Mouse (Mus musculus): ENCODE measurements around the gene Ppp3ca. TPM values are rescaled to one million over a fixed set of nuclear protein-coding genes. Genes with fewer than 3 reads are reported as not detected.

Ppp3ca gene
- polyA plus RNA-seq, 1 experiment = 24.3 TPM

DNA sequence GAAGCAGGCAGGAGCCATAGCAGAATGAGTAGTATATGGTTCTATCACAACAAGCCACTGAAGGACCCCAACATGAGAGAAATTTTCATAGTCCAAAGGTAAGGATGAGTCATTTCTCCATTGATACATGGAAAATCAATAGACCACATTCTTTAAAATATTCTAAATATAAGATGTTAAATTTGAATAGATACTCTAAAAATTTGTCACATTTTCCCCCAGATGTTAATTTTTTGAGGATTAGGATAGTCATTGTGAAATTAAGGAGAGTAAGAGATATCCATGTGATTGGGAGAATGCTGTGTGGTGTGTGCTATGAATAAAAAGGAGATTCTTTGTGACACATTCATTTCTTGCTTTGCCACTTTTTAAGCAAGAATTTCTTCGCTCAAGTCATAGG lies 281.9 kb downstream of the Ppp3ca start:
- H3K27ac ChIP-seq (ENCODE audit: control insufficient read depth, insufficient read depth, low read depth, low read length) = no peak overlapping the region
- no peak for TF ChIP-seq CTCF (IDR thresholded peaks at IDR 0.05; ENCODE audit: control insufficient read depth, insufficient read depth, insufficient replicate concordance, low read depth, low read length)
- TF ChIP-seq POLR2A (IDR thresholded peaks at IDR 0.05; ENCODE audit: control insufficient read depth, low read depth, low read length) = no peak
- no peaks in the 10 kb centered on the region for H3K4me1 ChIP-seq (ENCODE audit: control insufficient read depth, insufficient read depth, low read length)
- H3K27me3 ChIP-seq (ENCODE audit: control insufficient read depth, insufficient read depth, low read length) = no peaks in the 10 kb centered on the region
- no peak overlapping the region for H3K4me3 ChIP-seq (ENCODE audit: control insufficient read depth, low read depth, low read length)
- H3K36me3 ChIP-seq (ENCODE audit: control insufficient read depth, insufficient read depth, low read length) = no peaks in the 10 kb centered on the region

DNA sequence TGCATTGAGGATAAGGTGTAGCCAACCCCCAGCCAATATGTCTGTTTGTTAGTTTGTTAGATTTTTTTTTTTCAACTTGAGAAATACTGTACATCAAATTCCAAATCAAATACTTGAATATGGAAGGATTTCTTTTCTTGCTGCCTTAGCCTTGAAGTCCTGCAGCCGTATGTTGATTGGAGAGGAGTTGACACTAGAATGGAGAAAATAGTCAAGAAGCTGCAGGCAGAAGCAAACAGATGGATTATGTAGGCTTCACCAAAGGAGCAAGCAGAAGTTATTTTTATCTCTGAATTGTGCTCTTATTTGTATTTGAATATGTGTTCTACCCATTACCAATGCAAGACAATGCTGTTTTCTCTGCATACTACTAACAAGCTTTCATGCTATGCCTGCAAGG lies 282.9 kb downstream of the Ppp3ca start:
- Histone ChIP-seq H3K27ac (ENCODE audit: control insufficient read depth, insufficient read depth, low read depth, low read length) (no peak overlapping the region), H3K4me1 (ENCODE audit: control insufficient read depth, insufficient read depth, low read length) (no peaks in the 10 kb centered on the region), H3K4me3 (ENCODE audit: control insufficient read depth, low read depth, low read length) (no peak overlapping the region), H3K36me3 (ENCODE audit: control insufficient read depth, insufficient read depth, low read length) (no peaks in the 10 kb centered on the region), H3K27me3 (ENCODE audit: control insufficient read depth, insufficient read depth, low read length) (no peaks in the 10 kb centered on the region)
- TF ChIP-seq CTCF (IDR thresholded peaks at IDR 0.05; ENCODE audit: control insufficient read depth, insufficient read depth, insufficient replicate concordance, low read depth, low read length) (no peak), POLR2A (IDR thresholded peaks at IDR 0.05; ENCODE audit: control insufficient read depth, low read depth, low read length) (no peak)

DNA sequence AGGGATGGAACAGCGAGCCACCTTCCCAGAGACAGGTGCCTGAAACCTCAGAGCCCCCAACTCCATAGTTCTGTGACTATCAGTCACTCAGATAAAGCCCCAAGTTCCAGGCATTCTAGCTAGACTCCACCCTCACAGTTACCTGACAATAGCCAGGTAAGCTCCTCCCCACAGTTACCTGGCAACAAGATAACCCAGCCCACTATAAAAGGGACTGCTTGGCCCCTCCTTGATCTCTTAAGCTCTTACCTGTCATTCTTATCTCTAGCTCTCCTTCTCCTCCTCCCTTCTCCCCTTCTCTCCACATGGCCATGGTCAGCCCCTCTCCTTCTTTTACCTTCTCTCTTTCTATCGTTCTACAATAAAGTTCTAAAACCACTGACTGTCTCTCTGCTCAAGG lies 285.1 kb downstream of the Ppp3ca start:
- no peaks in the 10 kb centered on the region for H3K27me3 ChIP-seq (ENCODE audit: control insufficient read depth, insufficient read depth, low read length)
- no peak overlapping the region for H3K27ac ChIP-seq (ENCODE audit: control insufficient read depth, insufficient read depth, low read depth, low read length)
- H3K4me3 ChIP-seq (ENCODE audit: control insufficient read depth, low read depth, low read length) = peak overlapping the region; percentile 83
- no peak for TF ChIP-seq CTCF (IDR thresholded peaks at IDR 0.05; ENCODE audit: control insufficient read depth, insufficient read depth, insufficient replicate concordance, low read depth, low read length)
- peak; percentile 42; the same call in 1 of the 2 replicates for TF ChIP-seq POLR2A (IDR thresholded peaks at IDR 0.05; ENCODE audit: control insufficient read depth, low read depth, low read length)
- no peaks in the 10 kb centered on the region for H3K36me3 ChIP-seq (ENCODE audit: control insufficient read depth, insufficient read depth, low read length)
- no peaks in the 10 kb centered on the region for H3K4me1 ChIP-seq (ENCODE audit: control insufficient read depth, insufficient read depth, low read length)

DNA sequence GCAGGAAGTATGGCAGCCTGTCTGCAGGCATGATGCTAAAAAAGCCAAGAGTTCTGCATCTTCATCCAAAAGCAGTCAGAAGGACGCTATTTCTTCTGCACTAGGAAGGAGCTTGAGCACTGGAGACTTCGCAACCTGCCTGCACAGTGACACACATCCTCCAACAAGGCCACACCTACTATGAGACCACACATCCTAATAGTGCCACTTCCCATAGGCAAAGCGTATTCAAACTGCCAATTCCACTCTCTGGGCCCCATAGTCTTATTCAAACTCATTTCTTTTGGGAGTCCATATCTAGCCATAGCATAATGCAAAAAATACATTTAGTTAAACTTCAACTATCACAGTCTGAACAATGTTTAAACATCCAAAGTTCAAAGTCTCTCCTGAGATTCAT lies 290.4 kb downstream of the Ppp3ca start:
- Histone ChIP-seq H3K27ac (ENCODE audit: control insufficient read depth, insufficient read depth, low read depth, low read length) (no peak overlapping the region), H3K4me1 (ENCODE audit: control insufficient read depth, insufficient read depth, low read length) (no peaks in the 10 kb centered on the region), H3K36me3 (ENCODE audit: control insufficient read depth, insufficient read depth, low read length) (no peaks in the 10 kb centered on the region), H3K27me3 (ENCODE audit: control insufficient read depth, insufficient read depth, low read length) (no peaks in the 10 kb centered on the region), H3K4me3 (ENCODE audit: control insufficient read depth, low read depth, low read length) (no peak overlapping the region)
- no peak for TF ChIP-seq POLR2A (IDR thresholded peaks at IDR 0.05; ENCODE audit: control insufficient read depth, low read depth, low read length)
- TF ChIP-seq CTCF (IDR thresholded peaks at IDR 0.05; ENCODE audit: control insufficient read depth, insufficient read depth, insufficient replicate concordance, low read depth, low read length) = no peak

DNA sequence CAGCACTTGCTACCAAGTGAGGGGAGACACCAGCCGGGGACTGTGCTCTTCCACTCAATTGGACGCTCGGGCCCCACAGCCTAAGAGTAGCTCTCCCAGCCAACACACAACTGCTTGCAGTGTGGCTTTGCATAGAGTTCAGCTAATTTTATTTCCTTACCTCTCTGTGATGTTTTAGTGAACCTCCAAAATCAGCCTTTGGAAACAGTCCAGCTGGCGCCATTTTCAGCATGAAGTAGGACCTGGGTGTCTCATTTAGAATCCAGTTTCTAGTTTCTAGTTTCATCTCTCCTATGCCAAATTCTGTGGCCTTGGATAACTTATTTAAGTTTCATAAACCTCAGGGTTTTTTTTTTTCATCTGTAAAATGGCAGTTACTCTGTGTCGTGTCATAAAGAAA lies 296.9 kb downstream of the Ppp3ca start:
- H3K27ac ChIP-seq (ENCODE audit: control insufficient read depth, insufficient read depth, low read depth, low read length) = no peak overlapping the region
- no peaks in the 10 kb centered on the region for H3K36me3 ChIP-seq (ENCODE audit: control insufficient read depth, insufficient read depth, low read length)
- H3K4me3 ChIP-seq (ENCODE audit: control insufficient read depth, low read depth, low read length) = no peak overlapping the region
- TF ChIP-seq POLR2A (IDR thresholded peaks at IDR 0.05; ENCODE audit: control insufficient read depth, low read depth, low read length) = no peak
- no peak for TF ChIP-seq CTCF (IDR thresholded peaks at IDR 0.05; ENCODE audit: control insufficient read depth, insufficient read depth, insufficient replicate concordance, low read depth, low read length)
- H3K4me1 ChIP-seq (ENCODE audit: control insufficient read depth, insufficient read depth, low read length) = no peaks in the 10 kb centered on the region
- no peaks in the 10 kb centered on the region for H3K27me3 ChIP-seq (ENCODE audit: control insufficient read depth, insufficient read depth, low read length)

DNA sequence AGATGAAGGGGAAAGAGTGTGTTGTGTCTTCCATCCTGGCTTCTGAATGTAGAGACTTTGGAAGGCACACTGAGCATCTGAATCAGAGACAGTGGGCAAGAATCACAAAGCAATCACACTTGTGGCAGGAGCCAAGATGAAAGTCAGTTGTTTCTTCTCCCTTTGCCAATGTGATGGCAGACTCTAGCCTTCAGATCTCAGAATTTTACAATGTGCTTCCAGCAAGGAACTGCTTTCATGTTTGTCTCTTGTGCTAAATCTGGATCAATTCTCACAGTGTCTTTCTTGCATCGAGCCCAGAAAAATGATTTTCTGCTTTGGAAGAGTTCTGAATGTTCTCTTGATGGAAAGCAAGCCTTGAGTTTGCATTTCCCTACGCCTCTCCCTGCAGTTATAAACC lies 297.6 kb downstream of the Ppp3ca start:
- no peak for TF ChIP-seq POLR2A (IDR thresholded peaks at IDR 0.05; ENCODE audit: control insufficient read depth, low read depth, low read length)
- no peak for TF ChIP-seq CTCF (IDR thresholded peaks at IDR 0.05; ENCODE audit: control insufficient read depth, insufficient read depth, insufficient replicate concordance, low read depth, low read length)
- H3K36me3 ChIP-seq (ENCODE audit: control insufficient read depth, insufficient read depth, low read length) = no peaks in the 10 kb centered on the region

DNA sequence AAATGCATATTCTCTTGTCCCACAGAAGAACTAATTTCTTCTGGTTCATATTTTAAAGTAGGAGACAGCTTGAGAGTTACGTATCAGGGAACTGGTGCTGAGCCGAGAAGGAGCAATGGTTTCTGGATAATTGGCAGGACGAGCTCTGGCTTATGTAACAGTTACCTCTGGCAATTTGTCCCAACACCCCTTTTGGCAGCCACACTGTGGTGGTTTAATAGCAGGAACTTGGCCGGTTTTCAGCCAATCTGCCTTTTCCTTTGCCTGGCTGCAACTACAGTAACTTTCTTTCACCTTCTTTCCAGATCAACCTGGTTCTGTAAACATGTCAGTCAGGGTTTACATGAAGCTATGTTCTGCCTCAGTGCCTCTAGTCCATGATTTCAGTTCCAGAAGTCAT lies 299.9 kb downstream of the Ppp3ca start:
- Histone ChIP-seq H3K36me3 (ENCODE audit: control insufficient read depth, insufficient read depth, low read length) (no peaks in the 10 kb centered on the region), H3K4me1 (ENCODE audit: control insufficient read depth, insufficient read depth, low read length) (no peaks in the 10 kb centered on the region), H3K27me3 (ENCODE audit: control insufficient read depth, insufficient read depth, low read length) (no peaks in the 10 kb centered on the region), H3K4me3 (ENCODE audit: control insufficient read depth, low read depth, low read length) (no peak overlapping the region), H3K27ac (ENCODE audit: control insufficient read depth, insufficient read depth, low read depth, low read length) (no peak overlapping the region)
- TF ChIP-seq CTCF (IDR thresholded peaks at IDR 0.05; ENCODE audit: control insufficient read depth, insufficient read depth, insufficient replicate concordance, low read depth, low read length) (no peak), POLR2A (IDR thresholded peaks at IDR 0.05; ENCODE audit: control insufficient read depth, low read depth, low read length) (no peak)

More for the DNA sequence above, 297.6 kb downstream of the Ppp3ca start:
- Histone ChIP-seq H3K27me3 (ENCODE audit: control insufficient read depth, insufficient read depth, low read length) (no peaks in the 10 kb centered on the region), H3K4me1 (ENCODE audit: control insufficient read depth, insufficient read depth, low read length) (no peaks in the 10 kb centered on the region), H3K27ac (ENCODE audit: control insufficient read depth, insufficient read depth, low read depth, low read length) (no peak overlapping the region), H3K4me3 (ENCODE audit: control insufficient read depth, low read depth, low read length) (no peak overlapping the region)

DNA sequence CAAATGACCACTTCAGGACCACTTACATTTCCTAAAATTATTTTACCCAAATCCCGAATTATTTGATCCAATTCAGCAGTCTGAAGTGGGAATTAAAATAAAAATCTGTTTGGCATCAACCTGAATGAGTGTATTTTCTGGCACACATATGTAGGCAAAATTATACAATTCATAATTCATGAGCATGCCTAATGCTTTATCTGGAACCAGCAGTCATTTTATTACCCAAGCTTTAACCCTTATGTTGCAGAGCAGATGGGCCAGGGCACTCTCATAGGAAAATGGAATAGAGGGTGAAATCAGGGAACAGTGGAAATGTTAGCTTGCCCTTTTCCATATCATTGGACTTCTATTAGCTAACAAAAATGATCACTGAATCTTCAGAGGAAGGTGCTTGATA lies 307.9 kb downstream of the Ppp3ca start:
- no peaks in the 10 kb centered on the region for H3K36me3 ChIP-seq (ENCODE audit: control insufficient read depth, insufficient read depth, low read length)
- no peaks in the 10 kb centered on the region for H3K27me3 ChIP-seq (ENCODE audit: control insufficient read depth, insufficient read depth, low read length)
- no peaks in the 10 kb centered on the region for H3K4me1 ChIP-seq (ENCODE audit: control insufficient read depth, insufficient read depth, low read length)
- H3K4me3 ChIP-seq (ENCODE audit: control insufficient read depth, low read depth, low read length) = no peak overlapping the region
- no peak for TF ChIP-seq CTCF (IDR thresholded peaks at IDR 0.05; ENCODE audit: control insufficient read depth, insufficient read depth, insufficient replicate concordance, low read depth, low read length)
- TF ChIP-seq POLR2A (IDR thresholded peaks at IDR 0.05; ENCODE audit: control insufficient read depth, low read depth, low read length) = no peak
- no peak overlapping the region for H3K27ac ChIP-seq (ENCODE audit: control insufficient read depth, insufficient read depth, low read depth, low read length)
